Mouse (Mus musculus) CD4-positive, CD25-positive, alpha-beta regulatory T cell, adult 4 months (primary cell): ENCODE results near the gene Nek6. TPM values are rescaled to one million over a fixed set of nuclear protein-coding genes. Genes with fewer than 3 reads are reported as not detected.

Source experiments
- ATAC-seq: one replicate; pipeline ENCODE4 v1.8.0; 2017
- polyA plus RNA-seq, 2 experiments: library from polyadenylated mRNA; unstranded; fragments of 100-300 nt; shearing (Covaris generic); gene quantifications; one replicate each; pipeline ENCODE4 v1.2.1; 2017

Gene Nek6
- polyA plus RNA-seq, 2 experiments from 2014 or later: 2.9 to 3.1 TPM

- no peak for ATAC-seq
Observed at GRCm38 (mm10) chr2:38623821-38624590, 112.6 kb downstream of the Nek6 start.

DNA sequence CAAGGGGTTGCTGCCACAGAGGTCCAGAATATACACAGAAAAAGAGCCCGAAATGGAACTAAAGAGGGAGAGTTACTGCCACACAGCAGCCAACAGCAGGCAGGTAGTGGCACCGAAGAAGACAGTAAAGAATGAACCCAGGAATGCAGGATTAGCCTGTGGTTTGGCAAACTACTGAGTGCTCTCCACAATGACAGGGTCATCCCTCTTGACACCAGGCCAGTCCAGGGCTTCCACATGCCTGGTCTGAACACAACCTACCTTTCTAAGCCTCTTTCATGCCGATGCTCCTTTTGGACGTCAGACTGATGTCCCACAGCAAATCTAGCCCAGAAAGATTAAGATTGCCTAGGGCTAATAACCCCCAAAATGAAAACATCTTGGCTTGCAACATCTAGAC, 117.4 kb downstream of the Nek6 start:
- ATAC-seq: no peak

DNA sequence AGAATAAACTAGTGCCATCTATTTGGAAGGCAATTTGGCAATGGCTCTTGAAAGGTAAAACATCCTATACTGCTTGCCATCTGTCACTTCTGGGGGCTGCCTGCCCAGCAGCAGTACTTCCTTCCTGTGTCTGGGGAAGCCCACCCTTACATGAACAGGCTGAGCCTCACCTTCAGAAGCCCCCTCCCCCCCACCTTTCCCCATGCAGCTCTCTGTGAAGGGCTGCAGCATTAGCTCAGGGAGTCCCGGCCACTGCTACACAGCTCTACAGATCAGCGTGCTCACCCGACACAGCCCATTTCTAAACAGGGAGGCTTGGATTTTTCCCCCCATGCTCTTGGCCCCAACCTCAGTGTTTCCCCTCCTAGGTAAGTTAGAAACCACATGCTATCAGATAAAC, 118.0 kb downstream of the Nek6 start:
- no peak for ATAC-seq

GRCm38 (mm10) chr2:38630574-38630973, 119.1 kb downstream of the Nek6 start:
- no peak for ATAC-seq

DNA sequence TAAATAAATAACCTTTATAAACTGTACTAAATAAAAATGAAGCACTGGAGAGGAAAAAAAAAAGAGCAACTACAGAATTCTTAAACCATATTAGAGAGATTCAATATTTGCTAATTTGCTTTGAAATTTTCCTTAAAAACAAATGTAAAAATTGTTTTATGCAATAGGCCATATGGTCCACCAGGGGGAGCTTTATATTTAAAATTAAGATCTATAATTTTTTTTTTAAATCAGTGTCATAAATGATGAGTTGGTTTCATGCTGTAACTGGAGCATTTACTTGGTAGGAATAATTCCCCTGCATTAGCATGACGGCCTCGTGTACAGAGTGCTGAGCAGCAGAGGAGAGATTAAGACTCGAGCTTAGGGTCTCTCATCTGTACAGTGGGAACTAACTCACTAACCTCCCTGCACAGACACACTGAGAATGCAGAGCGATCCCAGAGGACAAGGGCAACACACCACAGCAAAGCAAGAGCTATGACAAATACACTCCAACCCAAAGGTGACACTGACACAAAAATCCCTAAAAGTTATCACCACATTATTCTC, 126.3 kb downstream of the Nek6 start:
- ATAC-seq: peak; percentile 70

- no peak for ATAC-seq
Observed at GRCm38 (mm10) chr2:38641761-38642160, 130.3 kb downstream of the Nek6 start.

DNA sequence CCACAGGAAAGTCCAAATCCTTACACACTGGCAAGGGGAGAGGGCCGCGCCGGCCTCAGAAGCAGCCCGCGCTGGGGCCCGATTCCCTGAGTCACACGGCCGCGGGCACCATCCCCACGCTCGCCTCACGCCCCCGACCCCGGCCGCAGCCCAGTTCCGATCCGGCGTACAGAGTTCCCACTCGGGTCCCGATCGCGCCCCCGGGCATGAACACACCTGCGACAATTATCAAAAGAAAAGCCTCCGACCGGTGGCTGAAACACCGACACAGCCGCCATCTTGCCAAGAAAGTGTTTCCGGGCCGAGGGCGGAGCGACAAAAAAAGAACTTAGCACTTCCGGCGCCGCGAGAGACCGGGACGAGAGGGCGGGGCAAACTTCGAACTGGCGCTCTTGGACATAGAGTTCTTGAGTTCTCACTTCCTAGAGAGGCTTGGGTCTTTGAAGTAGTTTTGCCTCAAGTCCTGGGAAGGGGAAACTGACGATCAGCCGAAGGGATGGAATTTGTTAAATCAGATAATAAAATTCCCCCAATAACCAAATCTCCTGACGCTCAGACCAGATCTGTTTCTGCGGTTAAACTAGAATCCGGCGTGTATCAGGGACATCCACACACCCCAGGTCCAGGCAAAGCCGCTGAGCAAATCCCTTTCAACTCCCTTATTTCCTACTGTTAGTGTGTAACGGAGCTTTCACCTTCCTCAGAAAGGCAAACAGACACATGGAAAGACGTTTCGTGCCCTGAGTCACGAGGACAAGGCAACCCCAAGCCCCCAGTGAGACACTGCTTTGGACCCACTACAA, 132.4 kb downstream of the Nek6 start, which contains the start of gene Psmb7:
TSS of gene Psmb7 (minus strand) at position 463 of the 803 bp plus-strand sequence.
- peak; percentile 95 for ATAC-seq

Other genes with a start within 250 kb of the Nek6 start
- 10 to 100 TPM; 10.9 to 19.5 TPM for gene Dennd1a, start 224.3 kb upstream of the Nek6 start, polyA plus RNA-seq
- not detected for gene Lhx2, start 172.4 kb upstream of the Nek6 start, polyA plus RNA-seq
- gene Psmb7, start 132.4 kb downstream of the Nek6 start, polyA plus RNA-seq: 10 to 100 TPM; 87.0 to 95.3 TPM
- gene Nr5a1, start 202.9 kb downstream of the Nek6 start, polyA plus RNA-seq: not detected